ENCODE assay signal across 27 mouse cellular contexts in the genomic region with DNA sequence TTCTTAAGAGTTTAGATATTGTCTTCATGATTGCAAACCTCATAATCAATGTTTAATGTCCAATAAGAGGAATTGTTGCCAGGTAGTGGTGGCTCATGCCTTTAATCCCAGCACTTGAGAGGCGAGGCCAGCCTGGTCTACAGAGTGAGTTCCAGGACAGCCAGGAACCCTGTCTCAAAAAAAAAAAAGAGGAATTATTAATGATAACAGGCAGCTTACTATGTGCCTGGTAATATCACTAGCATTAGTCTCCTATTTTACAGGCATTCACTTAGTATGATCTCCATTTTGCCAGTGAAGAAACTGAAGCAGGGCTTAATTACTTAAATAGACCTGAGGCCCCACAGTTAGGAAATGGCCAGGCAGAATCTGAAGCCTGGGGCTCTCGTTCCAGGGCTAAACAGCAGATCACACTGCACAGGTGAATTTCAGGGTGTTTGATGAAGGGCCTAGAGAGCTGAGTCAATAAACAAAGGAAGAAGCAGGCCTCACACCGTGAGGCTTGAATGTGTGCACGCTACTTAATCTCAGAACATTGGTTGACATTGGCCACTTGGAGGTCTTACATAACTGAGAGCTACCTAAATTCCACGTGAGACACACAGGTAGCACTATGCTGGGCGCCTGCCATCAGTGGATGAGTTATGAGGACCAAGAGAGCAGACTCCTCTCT. TPM values are rescaled to one million over a fixed set of nuclear protein-coding genes. Genes with fewer than 3 reads are reported as not detected.
DNase-seq lines count a peak whose midpoint lies in the region; ATAC-seq and TF ChIP-seq lines count a peak whose summit lies in the region.
"Had no signal": no experiment of that assay in that cellular context is flagged by ENCODE, and none has a peak within 500 bp of the region (broad histone marks: within the 10 kb centered on the region; RNA-seq: fewer than 3 reads in every experiment).

No protein-coding gene starts in this region.

- ATAC-seq in cerebellum, adult (ENCODE audit: insufficient number of reproducible peaks, low FRiP score, low TSS enrichment), result peak; percentile 24; the same call in 1 of the 2 replicates
- peak; percentile 68 for ATAC-seq in lung, embryonic 16.5 days (ENCODE audit: low read depth)
- no peak for ATAC-seq in midbrain, embryonic 15.5 days (replicated peaks)
- no peak for ATAC-seq in erythroid progenitor cell, adult 5-6 weeks (replicated peaks; ENCODE audit: low FRiP score, poor library complexity, severe bottlenecking)
- ATAC-seq: forebrain, embryonic 13.5 days; inflammation-experienced regulatory T-cells, adult 6 months had no signal

- no peak overlapping the region for H3K4me3 ChIP-seq in kidney, adult 2 months (ENCODE audit: insufficient read depth, low read depth, low read length)
- H3K4me3 ChIP-seq in MEL (ENCODE audit: control insufficient read depth in 1 of 2, insufficient read depth in 1 of 2, low read depth in 2 of 2, low read length in 2 of 2), result no peak overlapping the region
- no peak overlapping the region for H3K4me3 ChIP-seq in lung, embryonic 16.5 days (ENCODE audit: low read length)
- H3K4me3 ChIP-seq in midbrain, embryonic 15.5 days, result no peak overlapping the region
- H3K4me3 ChIP-seq: embryonic facial prominence, embryonic 13.5 days; erythroblast, embryonic 14.5 days; forebrain, embryonic 13.5 days; gastrocnemius, adult 2 months; heart, embryonic 15.5 days; limb, embryonic 15.5 days; liver, embryonic 15.5 days; midbrain, embryonic 12.5 days had no signal

- H3K79me2 ChIP-seq in MEL (ENCODE audit: control insufficient read depth, insufficient read depth, low read length, poor library complexity), result no peaks in the 10 kb centered on the region

- 68% methylated on average over 6 of the region's 6 CpGs for WGBS in kidney, adult 2 months
- 38% methylated on average over 6 of the region's 6 CpGs for WGBS in lung, embryonic 16.5 days
- 77% methylated on average over 6 of the region's 6 CpGs for WGBS in midbrain, embryonic 15.5 days

- no peaks in the 10 kb centered on the region for H3K4me1 ChIP-seq in kidney, adult 2 months (ENCODE audit: control insufficient read depth, insufficient read depth, low read length)
- peaks cover 0 to 5% of the 10 kb centered on the region in 2 experiments; a peak in 1 of 4 replicates for H3K4me1 ChIP-seq in MEL (ENCODE audit: control insufficient read depth in 1 of 2, insufficient read depth in 2 of 2, low read length in 2 of 2)
- H3K4me1 ChIP-seq in lung, embryonic 16.5 days (replicated peaks; ENCODE audit: control insufficient read depth, insufficient read depth, low read length), result peaks cover 13% of the 10 kb centered on the region
- H3K4me1 ChIP-seq in midbrain, embryonic 15.5 days, result 0 out of 2 replicates have a peak, but pooled peaks cover 3% of the 10 kb centered on the region
- H3K4me1 ChIP-seq: limb, embryonic 15.5 days; liver, embryonic 15.5 days had no signal

- H3K36me3 ChIP-seq in kidney, adult 2 months (ENCODE audit: control insufficient read depth, insufficient read depth, low read length), result no peaks in the 10 kb centered on the region
- H3K36me3 ChIP-seq in MEL (ENCODE audit: control insufficient read depth in 1 of 2, insufficient read depth in 2 of 2, low read length in 2 of 2), result no peaks in the 10 kb centered on the region
- H3K36me3 ChIP-seq in lung, embryonic 16.5 days (ENCODE audit: control insufficient read depth, insufficient read depth, low read length), result no peaks in the 10 kb centered on the region
- H3K36me3 ChIP-seq in midbrain, embryonic 15.5 days (replicated peaks), result no peaks in the 10 kb centered on the region
- H3K36me3 ChIP-seq: embryonic facial prominence, embryonic 13.5 days; heart, embryonic 15.5 days; limb, embryonic 15.5 days; liver, embryonic 15.5 days; midbrain, embryonic 12.5 days had no signal

- TF ChIP-seq EP300 in MEL (IDR thresholded peaks at IDR 0.05; ENCODE audit: low read depth in 1 of 2, low read length in 2 of 2), result 0 out of 4 replicates have a peak, but pooled peaks of 1 of the 2 experiments have one; percentile 48

- DNase-seq in cerebellum, adult 8-10 months, result no peak
- DNase-seq in kidney, adult 2 months, result no peak
- DNase-seq in kidney, postnatal 4 days, result no peak
- DNase-seq in MEL (ENCODE audit: low read depth, low spot score), result peak; percentile 27
- DNase-seq: adrenal gland, postnatal 25 days; embryo, embryonic 11 days; gastrocnemius, adult 2 months; heart, postnatal 4 days; layer of hippocampus, adult 9-11 months; left cerebral cortex, postnatal 4 days; thymus, adult 18-20 months; thymus, postnatal 4 days had no signal

- no peaks in the 10 kb centered on the region for H3K9me3 ChIP-seq in MEL (replicated peaks; ENCODE audit: insufficient read depth, low read length)
- no peaks in the 10 kb centered on the region for H3K9me3 ChIP-seq in lung, embryonic 16.5 days (ENCODE audit: control insufficient read depth, low read length)
- no peaks in the 10 kb centered on the region for H3K9me3 ChIP-seq in midbrain, embryonic 15.5 days
- H3K9me3 ChIP-seq: embryonic facial prominence, embryonic 13.5 days; forebrain, embryonic 13.5 days; heart, embryonic 15.5 days; limb, embryonic 15.5 days; liver, embryonic 15.5 days; midbrain, embryonic 12.5 days had no signal

- TF ChIP-seq RAD21 in MEL (IDR thresholded peaks at IDR 0.05; ENCODE audit: low read depth, low read length), result no peak

- no peak for TF ChIP-seq POLR2A in kidney, adult 2 months (IDR thresholded peaks at IDR 0.05; ENCODE audit: low read depth, low read length)
- no peak for TF ChIP-seq POLR2A in MEL (IDR thresholded peaks at IDR 0.05; ENCODE audit: control insufficient read depth in 1 of 2, insufficient read depth in 1 of 2, low read depth in 1 of 2, low read length in 2 of 2, poor library complexity in 1 of 2)

- peak overlapping the region; percentile 55; the same call in 1 of the 2 replicates for H3K27ac ChIP-seq in kidney, adult 2 months (ENCODE audit: insufficient read depth, low read depth, low read length)
- no peak overlapping the region for H3K27ac ChIP-seq in MEL (ENCODE audit: control insufficient read depth, low read depth, low read length)
- 0 out of 2 replicates have a peak overlapping the region, but pooled peaks have one; percentile 5 for H3K27ac ChIP-seq in lung, embryonic 16.5 days (ENCODE audit: low read length)
- no peak overlapping the region for H3K27ac ChIP-seq in midbrain, embryonic 15.5 days
- H3K27ac ChIP-seq: embryonic facial prominence, embryonic 13.5 days; forebrain, embryonic 13.5 days; gastrocnemius, adult 2 months; heart, embryonic 15.5 days; hindbrain, embryonic 14.5 days; limb, embryonic 15.5 days; liver, embryonic 15.5 days; midbrain, embryonic 12.5 days had no signal

- H3K4me2 ChIP-seq in lung, embryonic 16.5 days (ENCODE audit: low read depth, low read length), result no peak overlapping the region
- H3K4me2 ChIP-seq in midbrain, embryonic 15.5 days, result no peak overlapping the region
- H3K4me2 ChIP-seq: embryonic facial prominence, embryonic 13.5 days; forebrain, embryonic 13.5 days; heart, embryonic 15.5 days; hindbrain, embryonic 14.5 days; limb, embryonic 15.5 days; liver, embryonic 15.5 days; midbrain, embryonic 12.5 days had no signal

- no peaks in the 10 kb centered on the region for H3K27me3 ChIP-seq in kidney, adult 2 months (replicated peaks; ENCODE audit: control insufficient read depth, insufficient read depth, low read length)
- no peaks in the 10 kb centered on the region; a peak in 1 of 4 replicates for H3K27me3 ChIP-seq in MEL (ENCODE audit: control insufficient read depth in 1 of 2, insufficient read depth in 2 of 2, low read length in 2 of 2)
- no peaks in the 10 kb centered on the region for H3K27me3 ChIP-seq in lung, embryonic 16.5 days (ENCODE audit: control insufficient read depth, insufficient read depth, low read depth, low read length)
- H3K27me3 ChIP-seq in midbrain, embryonic 15.5 days (replicated peaks), result no peaks in the 10 kb centered on the region
- H3K27me3 ChIP-seq: heart, embryonic 15.5 days; limb, embryonic 15.5 days; liver, embryonic 15.5 days had no signal

- TF ChIP-seq CTCF in kidney, adult 2 months (conservative IDR thresholded peaks at IDR 0.05; ENCODE audit: insufficient read depth, insufficient read length, low read depth, low read length), result no peak
- no peak for TF ChIP-seq CTCF in MEL (IDR thresholded peaks at IDR 0.05 in 2 of 3, conservative IDR thresholded peaks at IDR 0.05 in 1 of 3; ENCODE audit: control insufficient read depth in 1 of 3, insufficient read depth in 1 of 3, low read depth in 2 of 3, low read length in 3 of 3, poor library complexity in 1 of 3, severe bottlenecking in 1 of 3)

- H3K9ac ChIP-seq in MEL (ENCODE audit: control insufficient read depth, low read depth, low read length, poor library complexity, severe bottlenecking), result no peak overlapping the region
- H3K9ac ChIP-seq in lung, embryonic 16.5 days (ENCODE audit: low read length), result no peak overlapping the region
- no peak overlapping the region for H3K9ac ChIP-seq in midbrain, embryonic 15.5 days
- H3K9ac ChIP-seq: embryonic facial prominence, embryonic 13.5 days; forebrain, embryonic 13.5 days; heart, embryonic 15.5 days; hindbrain, embryonic 14.5 days; limb, embryonic 15.5 days; liver, embryonic 15.5 days; midbrain, embryonic 12.5 days had no signal

TF ChIP-seq in MEL, 35 proteins besides CTCF, POLR2A, EP300 and RAD21:
- TF ChIP-seq ZNF384 (IDR thresholded peaks at IDR 0.05; ENCODE audit: low read depth, low read length), result peak; percentile 93
- TF ChIP-seq ZMIZ1 (IDR thresholded peaks at IDR 0.05; ENCODE audit: low read depth, low read length), result no peak
- TF ChIP-seq POLR2AphosphoS2 (IDR thresholded peaks at IDR 0.05; ENCODE audit: low read length), result no peak
- no peak for TF ChIP-seq ZKSCAN1 (IDR thresholded peaks at IDR 0.05; ENCODE audit: low read depth, low read length)
- no peak for TF ChIP-seq MYB (IDR thresholded peaks at IDR 0.05; ENCODE audit: low read depth, low read length)
- no peak for TF ChIP-seq HCFC1 (IDR thresholded peaks at IDR 0.05; ENCODE audit: low read depth, low read length)
- TF ChIP-seq TBP (IDR thresholded peaks at IDR 0.05; ENCODE audit: low read depth, low read length), result no peak

RNA-seq across cellular contexts. Expression of gene Cacnb4, which starts 37.6 kb away (rescaled TPM):
- 1.0 and 1.1 TPM in 2 replicates for polyA plus RNA-seq in kidney, adult 2 months (2012; rRNA removed)
- not detected in 2 replicates for total RNA-seq in MEL (2012; rRNA removed)
- not detected for polyA plus RNA-seq in MEL (2012; ENCODE audit: insufficient read depth in 1 of 2, insufficient read length in 2 of 2, low read depth in 1 of 2, low replicate concordance in 2 of 2, missing spikeins in 1 of 2)
- 0.98 and 1.1 TPM in 2 replicates for polyA plus RNA-seq in lung, embryonic 16.5 days (2015; fragmentation: Nextera tagmentation; extraction: Ambion mirVana)
- polyA plus RNA-seq in midbrain, embryonic 15.5 days (2015; fragmentation: Nextera tagmentation; extraction: Ambion mirVana), result 12.1 and 13.7 TPM in 2 replicates
- 0.42 TPM in 1 of 2 replicates, not detected in the other for total RNA-seq in erythroid progenitor cell, adult 5-6 weeks (2015; ENCODE audit: low replicate concordance)
- not detected in 2 replicates for total RNA-seq in erythroid progenitor cell, adult 5-6 weeks (2017; ENCODE audit: low replicate concordance)
- total RNA-seq: megakaryocyte, adult 5-6 weeks; monocyte, adult 5-6 weeks had no signal
- polyA plus RNA-seq: erythroblast, embryonic 14.5 days had no signal

Comparison
In these comparisons a context has a peak if more than half of its experiments do, and no peak if none do; other contexts are left out.
1. ATAC-seq: peak in cerebellum, adult (single experiment) and lung, embryonic 16.5 days (single experiment); none in midbrain, embryonic 15.5 days (single experiment) and erythroid progenitor cell, adult 5-6 weeks (single experiment).
2. H3K27ac ChIP-seq: peak in kidney, adult 2 months (single experiment) and lung, embryonic 16.5 days (single experiment); none in MEL (single experiment) and midbrain, embryonic 15.5 days (single experiment).